Mouse (Mus musculus) thymus, adult 2 months (tissue): ENCODE measurements around the gene Acap1.

ENCODE experiments used
- CTCF ChIP-seq: fragments of 200-500 bp; IDR thresholded peaks from 2 replicates; pipeline ENCODE4 v1.5.1; 2012; ENCODE audit warnings: mild to moderate bottlenecking, control low read depth, low read length, moderate library complexity, borderline replicate concordance; ENCODE audit not compliant: control insufficient read depth, poor library complexity, insufficient read depth; ENCODE audit errors: extremely low read depth
- POLR2A ChIP-seq: fragments of 200-500 bp; IDR thresholded peaks from 2 replicates; pipeline ENCODE4 v1.6.1; 2012; ENCODE audit warnings: mild to moderate bottlenecking, low read length, control low read depth, moderate library complexity; ENCODE audit not compliant: control insufficient read depth, poor library complexity, insufficient read depth; ENCODE audit errors: extremely low read depth

GRCm38 (mm10) chr11:69912716-69913530 lies 17.6 kb upstream of the Acap1 start:
- TF ChIP-seq CTCF (no peak), POLR2A (no peak)
